Mouse (Mus musculus): ENCODE results near the gene Ybx1. TPM values are rescaled to one million over a fixed set of nuclear protein-coding genes. Genes with fewer than 3 reads are reported as not detected.
"Not testable (repeated sequence)": the region's sequence is repeated elsewhere in the genome, so short reads cannot be mapped to it uniquely, and the experiment has no call there.

Gene Ybx1
- polyA plus RNA-seq, 1 experiment from 2014 or later: 1,091 TPM

DNA sequence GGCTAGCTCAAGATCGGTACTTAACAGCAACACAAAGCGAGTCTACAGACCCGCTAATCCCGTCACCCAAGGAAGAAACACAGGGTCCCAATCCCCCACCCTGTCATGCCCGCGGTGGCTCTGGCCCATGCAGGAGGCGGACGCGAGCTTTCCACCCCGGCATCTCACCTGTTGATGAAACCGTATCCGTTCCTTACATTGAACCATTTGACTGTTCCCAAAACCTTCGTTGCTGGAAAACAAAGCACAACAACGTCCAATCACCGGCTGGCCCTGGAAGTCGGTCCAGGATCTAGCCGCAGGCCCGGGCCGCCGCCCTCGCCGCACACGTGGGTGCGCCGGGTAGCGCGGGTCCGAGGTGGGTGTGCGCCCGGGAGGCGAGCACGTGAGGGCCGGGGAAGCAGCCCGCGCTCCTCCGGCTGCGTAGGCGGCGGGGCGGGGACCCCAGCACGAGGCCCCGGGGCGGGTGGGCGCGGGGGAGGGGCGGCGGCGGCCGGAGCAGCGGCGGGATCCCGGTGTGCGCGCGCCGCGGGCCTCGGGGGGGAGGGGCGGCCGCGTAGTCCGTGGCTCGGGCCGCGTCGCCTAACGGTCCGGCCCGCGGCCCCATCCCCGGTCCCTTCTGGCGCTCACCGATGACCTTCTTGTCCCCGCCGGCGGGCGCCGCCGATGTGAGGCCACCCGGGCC is 688 bp downstream of the Ybx1 start:
- Histone ChIP-seq H3K9me3 (no peaks in the 10 kb centered on the region), H3K27me3 (ENCODE audit: insufficient read depth, poor library complexity, severe bottlenecking) (no peaks in the 10 kb centered on the region), H3K4me3 (peak overlapping the region; percentile 96), H3K27ac (peak overlapping the region; percentile 99), H3K36me3 (peaks cover 21% of the 10 kb centered on the region), H3K4me1 (peaks cover 12% of the 10 kb centered on the region)
- DNase-seq (ENCODE audit: low spot score): peak; percentile 82
- WGBS: under 1% methylated on average over 74 of the region's 80 CpGs

DNA sequence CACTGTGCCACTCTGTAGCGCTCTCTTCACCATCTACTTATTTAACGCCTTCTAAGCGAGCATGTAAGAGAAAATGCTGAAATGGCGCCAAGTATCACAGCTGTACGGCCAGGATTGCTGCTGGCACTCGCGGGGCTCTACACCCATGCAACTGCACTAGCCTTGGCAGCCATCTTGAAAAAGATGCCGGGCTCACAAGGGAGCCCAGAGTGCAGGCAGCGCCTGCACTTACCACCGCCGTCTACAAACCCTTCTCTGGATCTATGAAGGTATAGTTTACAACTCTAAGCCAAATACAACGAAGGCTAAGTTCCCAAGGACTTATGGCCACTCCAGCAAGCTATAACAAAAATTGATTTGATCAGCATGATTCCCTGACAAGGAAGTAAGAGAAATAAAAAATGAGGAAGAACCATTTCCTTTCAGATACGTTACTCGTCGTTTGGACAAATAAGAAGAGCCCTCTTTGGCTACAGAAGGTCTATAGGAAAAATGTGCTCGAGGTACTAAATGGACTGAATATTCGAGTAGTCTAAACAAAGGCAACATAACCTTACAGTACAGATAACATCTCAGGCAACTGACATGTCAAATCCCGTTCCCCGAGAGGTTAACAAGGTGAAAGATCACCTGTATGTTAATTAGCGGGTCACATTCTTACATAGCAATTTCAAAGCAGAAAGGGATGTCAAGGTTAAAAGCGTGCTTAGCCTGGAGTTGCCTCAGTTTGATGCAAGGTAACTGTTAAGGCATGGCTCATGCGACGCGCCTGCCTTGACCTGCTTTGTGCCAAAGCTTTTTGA is 1.4 kb downstream of the Ybx1 start:
- peaks cover 22% of the 10 kb centered on the region for H3K36me3 ChIP-seq
- peaks cover 12% of the 10 kb centered on the region for H3K4me1 ChIP-seq
- peak overlapping the region; percentile 99 for H3K27ac ChIP-seq
- H3K4me3 ChIP-seq: peak overlapping the region; percentile 96
- no peaks in the 10 kb centered on the region for H3K27me3 ChIP-seq (ENCODE audit: insufficient read depth, poor library complexity, severe bottlenecking)
- no peaks in the 10 kb centered on the region for H3K9me3 ChIP-seq
- DNase-seq (ENCODE audit: low spot score): no peak
- WGBS: 2% methylated on average over 24 of the region's 24 CpGs

DNA sequence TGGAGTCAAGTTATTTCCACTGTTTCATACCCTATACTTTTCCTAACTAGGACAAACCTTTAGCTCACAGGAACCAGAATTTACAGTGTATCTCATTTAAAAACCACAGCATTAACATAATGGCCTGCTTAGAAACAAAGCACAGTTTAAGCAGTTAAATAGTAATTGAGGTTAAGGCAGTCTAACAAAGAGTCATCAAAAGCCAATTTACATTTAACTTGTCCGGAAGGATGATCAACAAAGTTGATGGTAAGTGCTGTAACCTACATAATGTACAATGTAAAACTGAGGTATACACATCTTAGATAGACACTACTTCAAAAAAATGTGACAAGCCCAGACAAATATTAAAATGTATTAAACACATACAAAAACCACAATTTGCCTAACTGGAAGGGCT is 2.5 kb downstream of the Ybx1 start:
- H3K9me3 ChIP-seq: no peaks in the 10 kb centered on the region
- no peak for DNase-seq (ENCODE audit: low spot score)
- 91% methylated on average over 1 of the region's 1 CpGs for WGBS
- H3K27me3 ChIP-seq (ENCODE audit: insufficient read depth, poor library complexity, severe bottlenecking): no peaks in the 10 kb centered on the region
- H3K27ac ChIP-seq: no peak overlapping the region
- peaks cover 23% of the 10 kb centered on the region for H3K36me3 ChIP-seq
- H3K4me3 ChIP-seq: peak overlapping the region; percentile 96
- peaks cover 16% of the 10 kb centered on the region for H3K4me1 ChIP-seq

DNA sequence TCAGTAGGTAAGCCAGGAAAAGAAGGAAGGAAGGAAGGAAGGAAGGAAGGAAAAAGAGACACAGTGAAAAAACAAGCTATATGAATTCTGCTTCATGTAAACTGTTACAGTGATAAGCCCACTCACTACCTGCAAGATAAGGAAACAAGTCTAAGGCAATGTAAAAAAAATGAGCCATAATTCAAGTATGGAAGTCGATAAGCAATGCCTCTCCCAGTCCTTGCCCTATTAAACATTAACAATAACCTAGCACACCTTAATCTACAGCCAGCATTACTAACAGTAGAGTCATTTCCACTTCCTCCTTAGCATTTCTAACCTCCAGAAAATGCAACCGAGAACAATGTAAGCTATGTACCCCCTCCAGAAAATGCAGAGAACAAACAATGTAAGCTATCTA is 9.1 kb downstream of the Ybx1 start:
- H3K27me3 ChIP-seq (ENCODE audit: insufficient read depth, poor library complexity, severe bottlenecking): no peaks in the 10 kb centered on the region
- H3K4me3 ChIP-seq: no peak overlapping the region
- no peaks in the 10 kb centered on the region for H3K9me3 ChIP-seq
- 70% methylated on average over 2 of the region's 2 CpGs for WGBS
- peaks cover 69% of the 10 kb centered on the region for H3K36me3 ChIP-seq
- DNase-seq (ENCODE audit: low spot score): no peak
- peaks cover 6% of the 10 kb centered on the region for H3K4me1 ChIP-seq
- H3K27ac ChIP-seq: no peak overlapping the region

DNA sequence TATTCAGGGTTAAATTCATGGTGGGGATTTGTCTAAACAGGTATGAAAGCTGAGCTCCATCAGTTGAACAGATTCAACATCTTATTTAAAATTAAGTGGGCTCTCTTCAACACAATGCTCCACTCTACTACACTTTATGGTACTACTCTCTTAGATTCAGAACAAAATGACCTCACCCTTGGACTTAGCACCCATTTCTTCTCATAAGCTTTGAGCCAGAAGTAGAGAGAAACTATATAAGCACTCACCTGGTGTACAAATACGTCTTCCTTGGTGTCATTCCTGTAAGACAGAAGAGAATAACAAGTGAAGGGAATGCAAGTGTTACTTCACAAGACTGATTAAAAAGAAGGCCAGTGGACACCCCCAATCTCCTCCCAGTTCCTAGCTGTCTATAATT is 9.5 kb downstream of the Ybx1 start:
- H3K4me1 ChIP-seq: peaks cover 4% of the 10 kb centered on the region
- no peak for DNase-seq (ENCODE audit: low spot score)
- H3K4me3 ChIP-seq: no peak overlapping the region
- no peaks in the 10 kb centered on the region for H3K27me3 ChIP-seq (ENCODE audit: insufficient read depth, poor library complexity, severe bottlenecking)
- peaks cover 71% of the 10 kb centered on the region for H3K36me3 ChIP-seq
- no peaks in the 10 kb centered on the region for H3K9me3 ChIP-seq
- no peak overlapping the region for H3K27ac ChIP-seq
- 85% methylated on average over 1 of the region's 1 CpGs for WGBS

DNA sequence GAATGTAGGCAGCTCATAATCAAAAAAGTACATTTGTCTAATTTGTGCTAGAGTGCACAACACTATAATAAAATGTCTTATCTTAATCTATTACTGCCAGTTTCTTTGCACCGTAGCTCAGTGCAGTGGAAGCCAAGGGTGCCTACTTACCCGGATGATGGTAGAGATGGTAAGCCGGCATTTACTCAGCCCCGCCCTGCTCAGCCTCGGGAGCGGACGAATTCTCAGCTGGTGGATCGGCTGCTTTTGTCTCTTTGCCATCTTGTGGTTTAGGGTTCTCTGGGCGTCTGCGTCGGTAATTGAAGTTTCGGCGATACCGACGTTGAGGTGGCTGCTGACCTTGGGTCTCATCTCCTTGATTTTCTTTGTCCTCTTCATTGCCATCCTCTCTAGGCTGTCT is 15.6 kb downstream of the Ybx1 start:
- not testable (repeated sequence) for H3K9me3 ChIP-seq; H3K27me3 ChIP-seq (ENCODE audit: insufficient read depth, poor library complexity, severe bottlenecking); H3K27ac ChIP-seq; H3K4me3 ChIP-seq; H3K4me1 ChIP-seq; DNase-seq (ENCODE audit: low spot score)
- 91% methylated on average over 15 of the region's 15 CpGs for WGBS
- H3K36me3 ChIP-seq: peaks cover 94% of the 10 kb centered on the region

DNA sequence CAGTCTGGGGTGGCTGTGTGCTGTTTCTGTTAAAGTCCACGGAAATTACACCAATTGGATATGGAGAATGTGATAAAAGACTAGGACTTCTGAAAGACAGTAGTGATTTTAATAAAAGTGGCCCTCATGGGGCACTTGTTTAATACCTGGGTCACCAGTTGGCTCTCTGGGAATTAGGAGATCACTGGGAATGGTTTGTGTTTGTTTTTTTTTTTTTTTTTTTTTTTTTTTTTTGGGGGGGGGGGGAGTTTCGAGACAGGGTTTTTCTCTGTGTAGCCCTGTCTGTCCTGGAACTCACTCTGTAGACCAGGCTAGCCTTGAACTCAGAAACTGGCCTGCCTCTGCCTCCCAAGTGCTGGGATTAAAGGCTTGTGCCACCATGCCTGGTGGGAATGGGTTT is 18.7 kb downstream of the Ybx1 start:
- Histone ChIP-seq H3K27ac (no peak overlapping the region), H3K4me3 (no peak overlapping the region), H3K9me3 (no peaks in the 10 kb centered on the region), H3K4me1 (no peaks in the 10 kb centered on the region; the same call in 1 of the 2 replicates), H3K27me3 (ENCODE audit: insufficient read depth, poor library complexity, severe bottlenecking) (no peaks in the 10 kb centered on the region), H3K36me3 (peaks cover 94% of the 10 kb centered on the region)
- no peak for DNase-seq (ENCODE audit: low spot score)
- WGBS: 51% methylated on average over 2 of the region's 2 CpGs

DNA sequence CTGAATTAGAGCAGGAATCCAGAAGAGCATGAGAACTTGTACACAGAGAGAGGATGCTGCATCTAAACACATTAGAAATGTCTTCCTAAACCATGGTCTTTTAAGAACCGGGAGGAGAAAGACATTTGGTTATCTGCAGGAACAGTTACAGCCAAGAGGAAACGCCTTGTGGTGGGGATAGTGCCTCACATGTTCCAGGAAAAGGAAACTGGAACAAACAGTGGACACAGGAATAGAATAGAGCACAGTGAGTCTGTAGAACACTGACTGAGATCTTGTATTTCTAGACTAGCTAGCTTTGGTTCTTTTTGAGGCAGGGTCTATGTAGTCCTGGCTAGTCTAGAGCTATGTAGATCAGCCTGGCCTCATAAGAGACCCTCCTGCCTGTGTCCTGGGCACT is 19.2 kb downstream of the Ybx1 start:
- Histone ChIP-seq H3K27me3 (ENCODE audit: insufficient read depth, poor library complexity, severe bottlenecking) (no peaks in the 10 kb centered on the region), H3K27ac (no peak overlapping the region), H3K36me3 (peaks cover 95% of the 10 kb centered on the region), H3K4me3 (no peak overlapping the region), H3K9me3 (no peaks in the 10 kb centered on the region), H3K4me1 (no peaks in the 10 kb centered on the region; the same call in 1 of the 2 replicates)
- 62% methylated on average over 2 of the region's 2 CpGs for WGBS
- no peak for DNase-seq (ENCODE audit: low spot score)

DNA sequence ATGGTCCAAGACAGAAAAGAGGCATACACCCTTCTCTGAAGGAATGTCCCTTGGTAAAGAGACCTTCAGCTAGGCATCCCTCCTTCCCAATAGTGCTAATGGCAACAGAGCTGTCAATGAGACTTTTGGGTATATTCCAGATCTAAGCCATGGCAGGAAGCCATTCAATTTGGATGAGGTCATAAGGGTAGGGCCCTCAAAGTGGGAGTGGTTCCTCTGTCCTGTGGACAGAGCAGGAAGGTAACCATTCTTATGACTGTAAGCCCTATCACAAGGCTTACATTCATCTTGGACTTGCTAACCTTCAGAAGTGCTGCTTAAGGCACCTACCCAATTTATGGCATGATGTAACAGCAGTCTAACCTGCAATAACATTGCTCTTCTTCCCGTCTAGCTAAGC is 19.8 kb downstream of the Ybx1 start:
- peaks cover 96% of the 10 kb centered on the region for H3K36me3 ChIP-seq
- no peaks in the 10 kb centered on the region for H3K27me3 ChIP-seq (ENCODE audit: insufficient read depth, poor library complexity, severe bottlenecking)
- WGBS: 79% methylated on average over 1 of the region's 1 CpGs
- no peaks in the 10 kb centered on the region for H3K9me3 ChIP-seq
- DNase-seq (ENCODE audit: low spot score): no peak
- H3K4me1 ChIP-seq: no peaks in the 10 kb centered on the region; the same call in 1 of the 2 replicates
- no peak overlapping the region for H3K27ac ChIP-seq
- no peak overlapping the region for H3K4me3 ChIP-seq

DNA sequence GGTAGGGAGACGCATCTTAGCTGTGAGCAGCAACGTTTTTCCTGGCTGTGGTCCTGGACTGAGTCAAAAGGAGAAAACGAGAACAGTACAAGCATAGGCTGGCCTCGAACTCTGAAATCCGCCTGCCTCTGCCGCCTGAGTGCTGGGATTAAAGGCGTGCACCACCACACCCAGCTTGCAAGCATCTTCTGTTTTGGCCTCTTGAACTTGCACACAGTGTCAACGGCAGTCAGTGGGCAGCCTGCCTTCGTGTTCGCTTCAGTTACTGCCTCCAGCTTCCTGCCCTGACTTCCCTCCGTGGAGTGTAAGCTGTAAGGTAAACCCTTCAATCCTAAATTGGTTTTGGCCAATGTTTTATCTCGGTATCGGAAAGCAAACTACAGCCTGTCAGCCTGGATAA is 27.8 kb downstream of the Ybx1 start:
- no peak for DNase-seq (ENCODE audit: low spot score)
- WGBS: 69% methylated on average over 13 of the region's 13 CpGs

DNA sequence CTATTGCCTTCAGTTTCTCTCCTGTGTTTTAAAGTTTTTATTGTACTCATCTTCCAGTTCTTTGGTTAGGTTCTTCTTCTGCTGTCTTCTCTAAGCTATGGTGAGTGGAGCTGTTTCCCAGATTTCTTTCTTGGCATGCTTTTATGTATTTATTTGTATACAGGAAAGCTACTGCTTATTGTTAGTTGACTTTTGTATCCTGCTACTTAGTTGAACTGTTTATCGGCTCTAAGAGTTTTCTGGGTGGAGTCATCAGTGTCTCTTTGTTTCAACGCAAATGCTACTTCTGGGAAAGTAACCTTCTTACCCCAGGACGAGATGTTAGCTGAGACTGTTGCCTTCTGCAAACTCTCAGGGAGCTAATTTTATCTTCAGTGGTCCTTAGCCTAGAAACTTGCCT is 30.9 kb downstream of the Ybx1 start:
- Histone ChIP-seq H3K27ac (no peak overlapping the region), H3K4me3 (no peak overlapping the region), H3K36me3 (peaks cover 3% of the 10 kb centered on the region; the same call in 1 of the 2 replicates), H3K27me3 (ENCODE audit: insufficient read depth, poor library complexity, severe bottlenecking) (peaks cover 4% of the 10 kb centered on the region; the same call in 1 of the 2 replicates), H3K4me1 (peaks cover 19% of the 10 kb centered on the region), H3K9me3 (no peaks in the 10 kb centered on the region)
- no peak for DNase-seq (ENCODE audit: low spot score)
- WGBS: 59% methylated on average over 3 of the region's 3 CpGs

More for the DNA sequence above, 27.8 kb downstream of the Ybx1 start:
- no peaks in the 10 kb centered on the region for H3K9me3 ChIP-seq
- H3K36me3 ChIP-seq: peaks cover 24% of the 10 kb centered on the region
- H3K27ac ChIP-seq: no peak overlapping the region
- H3K4me3 ChIP-seq: no peak overlapping the region
- H3K4me1 ChIP-seq: no peaks in the 10 kb centered on the region
- no peaks in the 10 kb centered on the region for H3K27me3 ChIP-seq (ENCODE audit: insufficient read depth, poor library complexity, severe bottlenecking)

DNA sequence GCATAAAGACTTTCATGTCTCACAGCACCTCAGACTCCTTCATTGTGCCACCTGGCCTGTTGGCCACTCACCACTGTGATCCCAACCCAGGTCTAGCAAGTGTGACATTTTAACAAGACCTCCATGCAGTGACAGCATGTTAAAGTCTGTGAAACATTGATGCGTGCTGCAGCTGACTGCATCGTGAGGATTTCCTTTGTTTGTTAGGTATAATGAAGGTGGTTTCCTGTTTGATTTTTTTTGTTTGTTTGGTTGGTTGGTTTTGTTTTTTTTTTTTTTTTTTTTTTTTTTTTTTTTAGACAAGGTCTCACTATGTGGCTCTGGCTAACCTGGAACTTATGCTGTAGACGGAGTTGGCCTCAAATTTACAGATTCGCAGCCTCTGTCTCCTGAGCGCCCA is 31.9 kb downstream of the Ybx1 start:
- no peak overlapping the region for H3K4me3 ChIP-seq
- WGBS: 84% methylated on average over 5 of the region's 5 CpGs
- H3K9me3 ChIP-seq: no peaks in the 10 kb centered on the region
- H3K27me3 ChIP-seq (ENCODE audit: insufficient read depth, poor library complexity, severe bottlenecking): peaks cover 6% of the 10 kb centered on the region; the same call in 1 of the 2 replicates
- H3K4me1 ChIP-seq: peaks cover 19% of the 10 kb centered on the region
- no peaks in the 10 kb centered on the region for H3K36me3 ChIP-seq
- DNase-seq (ENCODE audit: low spot score): no peak
- H3K27ac ChIP-seq: no peak overlapping the region

DNA sequence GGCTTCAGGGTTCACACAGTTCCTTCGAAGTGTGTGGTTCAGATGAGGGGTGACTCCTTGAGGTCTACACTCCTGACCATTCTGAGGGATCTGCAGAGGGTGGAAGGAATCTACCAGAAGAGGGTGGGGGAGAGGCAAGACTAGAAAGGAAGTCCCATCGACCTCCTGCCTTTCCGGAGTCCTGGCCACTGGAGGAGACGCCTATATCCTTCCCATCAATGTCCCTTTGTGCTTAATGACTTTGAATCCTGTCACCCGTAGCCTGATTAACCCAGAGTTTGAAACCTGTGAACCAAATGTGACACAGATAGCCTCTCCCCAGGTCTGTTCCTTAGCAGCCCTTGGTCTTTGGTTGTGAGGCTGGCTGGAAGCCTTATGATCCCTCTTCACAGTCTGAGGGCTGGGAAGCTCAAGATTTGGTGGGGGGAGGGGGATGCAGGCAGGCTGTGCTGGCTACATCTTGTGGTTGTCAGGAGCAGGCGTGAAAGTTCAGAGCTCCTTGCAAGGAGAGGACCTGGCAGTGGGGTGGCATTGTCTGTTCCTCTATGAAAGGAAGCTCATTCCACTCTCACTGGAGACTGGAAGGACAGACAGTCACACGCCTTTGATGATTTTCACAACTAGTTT is 33.2 kb downstream of the Ybx1 start:
- Histone ChIP-seq H3K4me1 (peaks cover 19% of the 10 kb centered on the region), H3K4me3 (no peak overlapping the region), H3K9me3 (no peaks in the 10 kb centered on the region), H3K27ac (no peak overlapping the region), H3K27me3 (ENCODE audit: insufficient read depth, poor library complexity, severe bottlenecking) (peaks cover 6% of the 10 kb centered on the region; the same call in 1 of the 2 replicates), H3K36me3 (no peaks in the 10 kb centered on the region)
- DNase-seq (ENCODE audit: low spot score): no peak
- 35% methylated on average over 7 of the region's 7 CpGs for WGBS
